Mouse (Mus musculus) liver, embryonic 11.5 days (tissue): ENCODE data around the gene Sesn1. TPM values are rescaled to one million over a fixed set of nuclear protein-coding genes. Genes with fewer than 3 reads are reported as not detected.
A peak's percentile ranks its signal among the peaks of the same experiment; 100 is the strongest.

Experiments used
- ATAC-seq: fragments of 200-750 bp; cut with Nextera tagmentation; replicated peaks from 2 replicates; pipeline ENCODE4 v1.8.0; 2017; ENCODE audit warnings: moderate number of reproducible peaks, mild to moderate bottlenecking, moderate TSS enrichment, moderate library complexity; ENCODE audit not compliant: low FRiP score
- DNase-seq: peaks from one replicate; pipeline ENCODE4 v3.0.0-alpha.2; 2017; ENCODE audit warnings: low spot score
- H3K27ac ChIP-seq: fragments of 300-500 bp; sonication (generic); 2 replicates; pipeline ENCODE4 v1.5.1; 2014; ENCODE audit warnings: mild to moderate bottlenecking, low read depth, low read length, control low read depth
- H3K27me3 ChIP-seq: fragments of 300-500 bp; sonication (generic); replicated peaks from 2 replicates; pipeline ENCODE4 v1.6.1; 2014; ENCODE audit warnings: low read length, mixed read lengths; ENCODE audit not compliant: control insufficient read depth, insufficient read depth
- H3K36me3 ChIP-seq: fragments of 300-500 bp; sonication (generic); 2 replicates; pipeline ENCODE4 v1.6.1; 2014; ENCODE audit warnings: mild to moderate bottlenecking, low read length, moderate library complexity, mixed read lengths; ENCODE audit not compliant: control insufficient read depth, insufficient read depth
- H3K4me1 ChIP-seq: fragments of 300-500 bp; sonication (generic); replicated peaks from 2 replicates; pipeline ENCODE4 v1.6.1; 2014; ENCODE audit warnings: low read length, mixed read lengths; ENCODE audit not compliant: control insufficient read depth, insufficient read depth
- H3K4me2 ChIP-seq: fragments of 300-500 bp; sonication (generic); 2 replicates; pipeline ENCODE4 v1.6.1; 2014; ENCODE audit warnings: mild to moderate bottlenecking, control low read depth, moderate library complexity
- H3K4me3 ChIP-seq: fragments of 300-500 bp; sonication (generic); 2 replicates; pipeline ENCODE4 v1.5.1; 2014; ENCODE audit warnings: low read depth, low read length, control low read depth
- H3K9ac ChIP-seq: fragments of 300-500 bp; sonication (generic); 2 replicates; pipeline ENCODE4 v1.6.1; 2014; ENCODE audit warnings: low read depth, low read length, control low read depth
- H3K9me3 ChIP-seq: fragments of 300-500 bp; sonication (generic); 2 replicates; pipeline ENCODE4 v1.6.1; 2016; ENCODE audit warnings: low read length, inconsistent platforms, mixed read lengths; ENCODE audit not compliant: control insufficient read depth
- WGBS: fragments of 180-500 bp; shearing (Covaris S2); extraction: QIAGEN DNeasy Blood & Tissue Kit; methylation state at CpG from one replicate; pipeline ENCODE4 v1.1.7; 2014; 5-methylcytosine and 5-hydroxymethylcytosine counted together
- polyA plus RNA-seq: library from polyadenylated mRNA; unstranded; fragments of >200 nt; fragmentation: Nextera tagmentation; extraction: Ambion mirVana; gene quantifications from 2 replicates; pipeline ENCODE4 v1.2.1, GENCODE M21; 2014

The Sesn1 gene
- polyA plus RNA-seq, 1 experiment from 2014 or later: 22.8 TPM

DNA sequence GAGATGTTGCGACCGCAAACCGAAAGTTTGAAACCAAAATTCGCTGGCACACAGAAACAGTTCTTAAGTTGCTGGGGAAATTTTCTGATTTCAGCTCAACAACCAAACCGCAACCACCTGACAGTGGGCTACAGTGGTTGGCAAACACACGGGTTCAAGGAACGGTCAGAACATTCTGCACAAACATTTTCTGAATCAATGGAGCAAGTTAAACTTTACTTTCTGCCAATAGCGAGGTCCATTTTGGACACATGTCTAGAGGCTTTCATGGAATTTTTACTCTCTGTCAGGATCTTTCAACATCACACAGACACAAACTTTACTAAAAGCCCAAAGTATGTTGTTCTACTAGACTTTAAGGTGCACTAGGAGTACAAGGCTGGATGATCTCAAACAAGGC is 6.3 kb upstream of the Sesn1 start:
- no peak for ATAC-seq
- Histone ChIP-seq H3K9me3 (peaks cover 22% of the 10 kb centered on the region), H3K36me3 (peaks cover 48% of the 10 kb centered on the region), H3K9ac (no peak overlapping the region), H3K27me3 (no peaks in the 10 kb centered on the region), H3K4me3 (no peak overlapping the region), H3K27ac (no peak overlapping the region), H3K4me1 (no peaks in the 10 kb centered on the region), H3K4me2 (no peak overlapping the region)
- no peak for DNase-seq
- WGBS: 94% methylated on average over 8 of the region's 8 CpGs

DNA sequence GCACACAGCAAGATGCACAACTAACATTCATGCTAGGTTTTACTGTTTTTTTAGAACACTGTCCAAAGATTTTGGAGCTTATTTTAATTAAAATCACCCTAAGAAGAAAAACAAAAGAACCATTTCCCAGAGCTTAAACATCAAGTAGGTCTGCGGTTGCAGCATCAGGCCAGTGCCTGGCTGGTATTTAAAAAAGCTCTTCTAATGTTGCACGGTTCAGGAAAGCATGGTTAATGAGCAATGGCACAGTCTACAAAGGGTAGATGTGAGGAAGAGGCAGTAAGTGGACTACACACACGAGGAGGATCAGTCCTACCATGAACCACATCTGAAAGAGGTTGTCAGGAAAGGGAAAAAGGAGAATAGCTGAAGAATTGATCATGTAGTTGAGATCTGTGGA is 5.0 kb upstream of the Sesn1 start:
- Histone ChIP-seq H3K27me3 (no peaks in the 10 kb centered on the region), H3K4me2 (no peak overlapping the region), H3K4me1 (no peaks in the 10 kb centered on the region), H3K36me3 (peaks cover 39% of the 10 kb centered on the region), H3K9ac (no peak overlapping the region), H3K9me3 (peaks cover 20% of the 10 kb centered on the region), H3K27ac (no peak overlapping the region), H3K4me3 (no peak overlapping the region)
- 80% methylated on average over 3 of the region's 3 CpGs for WGBS
- DNase-seq (no peak), ATAC-seq (no peak)

DNA sequence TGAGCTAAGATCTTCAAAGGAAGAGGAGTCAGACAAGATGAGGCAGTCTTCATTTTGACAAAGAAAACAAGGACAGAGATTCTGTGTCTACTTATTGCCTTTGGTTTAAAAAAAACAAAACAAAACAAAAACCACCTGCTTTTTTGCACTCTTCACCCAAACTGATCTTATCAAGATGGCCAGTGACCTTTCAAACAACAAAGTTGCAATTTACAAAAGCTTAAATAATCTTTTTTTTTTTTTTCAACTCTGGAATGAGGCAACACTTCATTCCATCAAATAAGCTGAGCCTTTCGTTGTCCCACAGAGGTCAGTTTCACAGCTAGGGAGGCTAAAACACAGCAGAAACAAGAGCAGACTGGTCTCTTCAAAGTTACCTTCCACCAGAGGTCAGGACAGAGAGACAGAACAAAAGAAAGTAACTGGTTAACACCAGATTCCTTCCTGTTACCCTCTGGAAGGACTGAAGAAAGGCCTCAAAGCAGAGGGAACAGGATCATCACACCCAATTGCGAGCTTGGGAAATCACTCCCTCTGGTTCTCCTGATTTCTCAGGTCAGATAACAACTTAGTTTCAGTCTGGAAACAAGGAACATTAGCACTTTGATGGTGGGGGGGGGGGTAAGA is 3.9 kb upstream of the Sesn1 start:
- Histone ChIP-seq H3K9ac (no peak overlapping the region), H3K4me2 (no peak overlapping the region), H3K4me1 (no peaks in the 10 kb centered on the region), H3K27me3 (no peaks in the 10 kb centered on the region), H3K36me3 (peaks cover 27% of the 10 kb centered on the region), H3K27ac (no peak overlapping the region), H3K4me3 (no peak overlapping the region), H3K9me3 (peaks cover 16% of the 10 kb centered on the region)
- DNase-seq (no peak), ATAC-seq (no peak)
- WGBS: 85% methylated on average over 2 of the region's 2 CpGs

DNA sequence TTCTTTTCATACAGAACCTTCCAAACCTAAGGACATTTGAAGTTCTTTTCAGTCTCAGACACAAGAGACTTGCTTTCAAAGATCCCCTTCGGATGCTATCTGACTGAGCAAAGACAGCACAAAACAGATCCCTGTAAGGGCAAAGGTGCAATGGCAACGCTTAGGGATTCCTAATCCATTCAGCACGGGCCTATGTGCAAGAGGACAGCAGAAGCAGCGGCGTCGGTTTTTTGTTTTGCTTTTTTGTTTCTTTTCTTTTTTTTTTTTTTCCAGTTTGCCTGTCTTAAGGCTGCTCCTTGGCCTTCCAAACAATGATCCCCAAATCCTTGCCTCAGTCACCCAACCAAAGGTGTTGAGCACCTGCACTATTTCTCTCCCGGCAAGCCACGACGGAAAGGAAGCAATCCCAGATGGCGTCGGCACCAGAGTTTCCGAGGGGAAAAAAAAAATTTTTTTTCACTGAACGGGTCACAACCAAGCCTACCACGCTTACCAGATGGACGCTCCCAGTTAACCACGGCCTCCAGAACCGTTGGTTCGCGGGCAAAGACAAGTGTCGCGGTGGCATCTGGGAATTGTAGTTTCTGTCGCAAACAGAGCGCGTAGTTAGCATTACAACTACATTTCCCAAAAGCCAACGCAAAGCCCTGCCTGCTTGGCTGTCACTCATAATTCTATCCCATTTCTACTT is 510 bp upstream of the Sesn1 start:
- H3K4me3 ChIP-seq: peak overlapping the region; percentile 79
- peak overlapping the region; percentile 96 for H3K27ac ChIP-seq
- WGBS: 3% methylated on average over 25 of the region's 25 CpGs
- H3K9ac ChIP-seq: peak overlapping the region; percentile 91
- peak; percentile 79 for ATAC-seq
- H3K27me3 ChIP-seq: no peaks in the 10 kb centered on the region
- DNase-seq: no peak
- H3K4me2 ChIP-seq: peak overlapping the region; percentile 97
- H3K36me3 ChIP-seq: no peaks in the 10 kb centered on the region
- peaks cover 17% of the 10 kb centered on the region for H3K4me1 ChIP-seq
- H3K9me3 ChIP-seq: no peaks in the 10 kb centered on the region

DNA sequence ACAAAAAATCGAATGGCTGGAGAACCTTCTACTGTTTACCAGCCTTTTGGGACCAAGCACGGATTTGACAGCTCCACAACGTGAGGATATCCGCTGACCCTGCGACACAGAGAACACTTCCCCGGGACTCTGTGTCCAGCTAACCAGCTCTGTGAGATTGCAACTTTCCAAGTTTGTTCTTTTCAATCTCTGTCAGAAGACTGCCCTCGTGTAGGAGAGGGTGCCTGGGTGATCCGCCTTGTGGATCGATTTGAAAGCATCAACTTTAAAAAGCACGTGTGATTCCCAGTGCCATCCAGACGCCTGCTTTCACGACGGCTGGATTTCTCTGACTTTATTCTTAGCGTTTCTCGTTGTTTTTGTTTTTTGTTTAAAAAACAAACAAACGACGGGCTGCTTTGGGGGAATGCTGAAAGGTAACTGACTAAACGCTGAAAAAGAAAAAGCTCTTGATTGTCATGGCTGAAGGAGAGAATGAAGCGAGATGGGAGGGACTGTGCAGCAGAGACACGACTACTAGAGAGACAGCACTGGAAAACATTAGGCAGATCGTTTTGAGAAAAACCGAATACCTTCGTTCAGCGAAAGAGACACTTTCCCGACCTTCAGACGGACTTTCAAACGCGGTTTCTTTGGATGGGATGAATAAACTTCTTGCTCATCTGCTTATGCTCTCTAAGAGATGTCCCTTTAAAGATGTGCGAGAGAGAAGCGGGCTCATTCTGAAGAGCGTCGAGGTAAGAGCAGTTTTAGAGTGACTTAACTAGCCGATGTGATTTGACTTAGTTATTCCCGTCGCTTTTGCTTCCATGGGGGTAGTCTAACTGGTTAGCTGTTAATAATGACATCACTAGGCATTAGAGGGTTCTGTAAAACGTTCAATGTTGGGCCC is 1.1 kb downstream of the Sesn1 start:
- peak overlapping the region; percentile 91 for H3K9ac ChIP-seq
- no peak; the same call in 1 of the 2 replicates for ATAC-seq
- no peaks in the 10 kb centered on the region for H3K27me3 ChIP-seq
- H3K4me1 ChIP-seq: peaks cover 22% of the 10 kb centered on the region
- peak overlapping the region; percentile 79 for H3K4me3 ChIP-seq
- WGBS: under 1% methylated on average over 36 of the region's 36 CpGs
- no peaks in the 10 kb centered on the region for H3K36me3 ChIP-seq
- H3K4me2 ChIP-seq: peak overlapping the region; percentile 97
- no peak for DNase-seq
- H3K27ac ChIP-seq: peak overlapping the region; percentile 96
- no peaks in the 10 kb centered on the region for H3K9me3 ChIP-seq

DNA sequence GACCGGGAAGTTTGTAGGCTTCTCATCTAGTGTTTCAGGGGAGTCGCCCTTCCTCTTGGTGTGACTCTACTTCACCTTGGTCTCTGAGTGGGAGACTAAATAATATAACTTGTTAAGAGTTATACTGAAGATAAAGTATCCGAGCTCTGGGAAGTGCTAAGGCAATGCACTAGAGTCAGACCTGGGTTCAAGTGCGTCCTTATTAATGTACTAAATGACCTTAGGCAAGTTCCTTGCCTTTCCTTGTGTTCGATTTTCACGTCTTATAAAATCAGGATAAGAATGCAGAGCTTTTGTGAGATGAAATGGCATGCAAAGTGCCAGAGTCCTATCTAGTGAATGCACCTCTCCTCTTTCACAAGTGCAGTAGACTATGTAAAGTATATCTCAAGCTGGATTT is 2.8 kb downstream of the Sesn1 start:
- no peaks in the 10 kb centered on the region for H3K27me3 ChIP-seq
- peaks cover 27% of the 10 kb centered on the region for H3K4me1 ChIP-seq
- H3K27ac ChIP-seq: no peak overlapping the region
- ATAC-seq (no peak), DNase-seq (no peak)
- peak overlapping the region; percentile 25 for H3K4me3 ChIP-seq
- H3K9ac ChIP-seq: no peak overlapping the region
- no peaks in the 10 kb centered on the region for H3K36me3 ChIP-seq
- peak overlapping the region; percentile 97 for H3K4me2 ChIP-seq
- WGBS: 73% methylated on average over 6 of the region's 6 CpGs
- no peaks in the 10 kb centered on the region for H3K9me3 ChIP-seq

DNA sequence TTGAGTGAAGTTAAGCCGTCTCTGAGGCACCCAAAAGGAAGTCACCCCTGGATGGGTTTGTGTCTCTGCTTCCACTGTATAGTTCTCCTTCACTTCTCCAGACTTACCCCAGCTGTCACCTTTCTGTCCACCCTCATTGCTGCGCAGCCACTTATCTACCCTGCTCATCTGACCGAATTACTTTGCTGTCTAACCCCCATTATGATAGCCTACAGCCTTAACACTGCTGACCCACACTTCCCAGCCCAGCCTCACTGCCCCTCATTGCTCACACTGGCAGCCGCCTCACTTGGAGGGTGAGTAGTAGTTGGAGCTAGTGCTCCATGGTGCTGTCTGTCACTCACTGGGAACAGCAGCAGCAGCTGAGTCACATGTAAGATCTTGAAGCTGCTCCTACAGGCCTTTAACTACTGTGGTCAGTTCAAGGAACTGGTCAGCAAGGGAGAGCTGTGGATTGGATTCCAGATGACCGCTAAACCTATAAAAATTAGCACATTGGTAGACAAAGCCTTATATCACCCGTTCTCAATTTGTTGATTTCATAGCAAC is 4.6 kb downstream of the Sesn1 start:
- no peak overlapping the region for H3K4me3 ChIP-seq
- H3K36me3 ChIP-seq: no peaks in the 10 kb centered on the region
- peaks cover 27% of the 10 kb centered on the region for H3K4me1 ChIP-seq
- 0 out of 2 replicates have a peak overlapping the region, but pooled peaks have one; percentile 4 for H3K4me2 ChIP-seq
- ATAC-seq (no peak), DNase-seq (no peak)
- H3K9ac ChIP-seq: no peak overlapping the region
- WGBS: 64% methylated on average over 6 of the region's 6 CpGs
- no peak overlapping the region for H3K27ac ChIP-seq
- no peaks in the 10 kb centered on the region for H3K27me3 ChIP-seq
- H3K9me3 ChIP-seq: no peaks in the 10 kb centered on the region

DNA sequence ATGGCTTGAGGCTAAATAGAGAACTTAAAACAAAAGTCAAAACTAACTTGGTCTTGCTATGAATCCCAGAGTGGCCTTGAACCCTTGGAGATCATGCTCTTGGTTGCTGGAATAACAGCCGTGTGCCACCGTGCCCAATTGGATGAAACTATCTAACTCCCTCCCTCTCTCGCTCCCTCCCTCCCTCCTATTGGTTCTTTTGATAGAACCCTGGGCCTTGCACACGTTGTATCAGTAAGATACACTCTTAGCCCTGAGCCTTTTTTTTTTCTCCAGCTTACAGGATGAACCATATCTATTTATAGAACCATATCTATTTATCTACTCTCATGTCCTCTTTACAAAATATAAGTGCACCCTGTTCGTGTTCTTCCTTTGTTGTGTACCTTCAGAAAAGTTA is 6.8 kb downstream of the Sesn1 start:
- DNase-seq (no peak), ATAC-seq (no peak)

More for the DNA sequence above, 6.8 kb downstream of the Sesn1 start:
- H3K4me2 ChIP-seq: no peak overlapping the region
- no peak overlapping the region for H3K4me3 ChIP-seq
- no peaks in the 10 kb centered on the region for H3K36me3 ChIP-seq
- no peaks in the 10 kb centered on the region for H3K27me3 ChIP-seq
- no peaks in the 10 kb centered on the region for H3K9me3 ChIP-seq
- no peak overlapping the region for H3K9ac ChIP-seq
- H3K4me1 ChIP-seq: peaks cover 27% of the 10 kb centered on the region
- WGBS: 66% methylated on average over 5 of the region's 5 CpGs
- no peak overlapping the region for H3K27ac ChIP-seq
